Mouse (Mus musculus): ENCODE measurements around the gene Rabac1.

The Rabac1 gene

DNA sequence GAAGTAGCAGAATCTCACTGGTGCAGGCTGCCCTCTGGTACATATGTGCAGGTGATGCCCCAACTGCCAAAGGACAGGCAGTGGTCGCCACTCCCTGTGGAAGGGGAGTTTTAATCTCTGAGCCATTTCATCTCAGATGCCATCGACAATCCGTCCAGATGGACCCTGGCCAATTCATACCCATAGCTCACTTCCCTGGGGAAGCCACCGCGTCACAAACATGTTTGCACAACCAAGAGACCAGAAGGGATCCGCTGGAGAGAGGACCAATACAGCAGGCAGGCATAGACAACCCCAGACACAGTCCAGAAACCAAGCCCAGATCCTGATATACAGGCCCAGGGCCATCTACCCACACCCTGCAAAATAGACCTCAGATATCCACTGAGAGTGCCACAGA, 42.1 kb downstream of the Rabac1 start:
- no peak for DNase-seq (ENCODE audit: low read depth, low spot score)
